Mouse (Mus musculus) limb, embryonic 12.5 days (tissue): ENCODE results near the gene Gm48552. TPM values are rescaled to one million over a fixed set of nuclear protein-coding genes. Genes with fewer than 3 reads are reported as not detected.

Experiments used
- ATAC-seq: fragments of 200-750 bp; cut with Nextera tagmentation; 2 replicates; pipeline ENCODE4 v1.8.0; 2017; ENCODE audit warnings: low read depth, moderate TSS enrichment; ENCODE audit not compliant: insufficient number of reproducible peaks, insufficient read depth, low FRiP score, low TSS enrichment
- H3K27ac ChIP-seq: fragments of 300-500 bp; sonication (generic); 2 replicates; pipeline ENCODE4 v1.5.1; 2016; ENCODE audit warnings: mild to moderate bottlenecking, moderate library complexity
- H3K27me3 ChIP-seq: fragments of 300-500 bp; sonication (generic); 2 replicates; pipeline ENCODE4 v1.6.1; 2016; ENCODE audit warnings: mild to moderate bottlenecking, moderate library complexity
- H3K36me3 ChIP-seq: fragments of 300-500 bp; sonication (generic); 2 replicates; pipeline ENCODE4 v1.6.1; 2016; ENCODE audit warnings: mild to moderate bottlenecking, moderate library complexity
- H3K4me1 ChIP-seq: fragments of 300-500 bp; sonication (generic); replicated peaks from 2 replicates; pipeline ENCODE4 v1.6.1; 2016
- H3K4me2 ChIP-seq: fragments of 300-500 bp; sonication (generic); 2 replicates; pipeline ENCODE4 v1.6.1; 2016; ENCODE audit warnings: mild to moderate bottlenecking, moderate library complexity
- H3K4me3 ChIP-seq: fragments of 300-500 bp; sonication (generic); replicated peaks from 2 replicates; pipeline ENCODE4 v1.5.1; 2016; ENCODE audit warnings: mild to moderate bottlenecking
- H3K9ac ChIP-seq: fragments of 300-500 bp; sonication (generic); replicated peaks from 2 replicates; pipeline ENCODE4 v1.6.1; 2016; ENCODE audit warnings: mild to moderate bottlenecking, moderate library complexity
- H3K9me3 ChIP-seq: fragments of 300-500 bp; sonication (generic); 2 replicates; pipeline ENCODE4 v1.6.1; 2016; ENCODE audit warnings: mild to moderate bottlenecking, moderate library complexity
- WGBS: fragments of 180-500 bp; shearing (Covaris S2); methylation state at CpG from one replicate; pipeline ENCODE4 v1.1.7; 2016; 5-methylcytosine and 5-hydroxymethylcytosine counted together
- polyA plus RNA-seq: library from polyadenylated mRNA; unstranded; fragments of >200 nt; fragmentation: Nextera tagmentation; extraction: Ambion mirVana; gene quantifications from 2 replicates; pipeline ENCODE4 v1.2.1, GENCODE M21; 2016

Gene Gm48552
- 1.1 and 3.1 TPM in 2 replicates for polyA plus RNA-seq

GRCm38 (mm10) chr10:81388505-81389055, at the start of gene Gm48552:
Gene Gm48552, plus strand, starts transcription at chr10:81389005.
- no peaks in the 10 kb centered on the region for H3K9me3 ChIP-seq
- H3K27ac ChIP-seq: no peak within 1 kb of the TSS; the same call in 1 of the 2 replicates
- H3K4me2 ChIP-seq: no peak within 1 kb of the TSS
- no peaks in the 10 kb centered on the region for H3K27me3 ChIP-seq
- H3K36me3 ChIP-seq: peaks cover 50% of the 10 kb centered on the region
- peaks cover 30% of the 10 kb centered on the region for H3K4me1 ChIP-seq
- H3K9ac ChIP-seq: no peak within 1 kb of the TSS
- no peak within 1 kb of the TSS; the same call in 1 of the 2 replicates for H3K4me3 ChIP-seq
- no peak for ATAC-seq
- WGBS: 82% methylated on average over 5 of the region's 5 CpGs

- no peak overlapping the region for H3K27ac ChIP-seq
- no peak overlapping the region for H3K9ac ChIP-seq
- WGBS: 39% methylated on average over 17 of the region's 17 CpGs
- H3K4me1 ChIP-seq: peaks cover 15% of the 10 kb centered on the region
- no peak overlapping the region for H3K4me3 ChIP-seq
- no peak overlapping the region for H3K4me2 ChIP-seq
- H3K27me3 ChIP-seq: peaks cover 88% of the 10 kb centered on the region
- H3K36me3 ChIP-seq: peaks cover 7% of the 10 kb centered on the region
- H3K9me3 ChIP-seq: no peaks in the 10 kb centered on the region
- no peak for ATAC-seq
These were observed 48.1 kb upstream of the Gm48552 start for GRCm38 (mm10) chr10:81340551-81341332.

DNA sequence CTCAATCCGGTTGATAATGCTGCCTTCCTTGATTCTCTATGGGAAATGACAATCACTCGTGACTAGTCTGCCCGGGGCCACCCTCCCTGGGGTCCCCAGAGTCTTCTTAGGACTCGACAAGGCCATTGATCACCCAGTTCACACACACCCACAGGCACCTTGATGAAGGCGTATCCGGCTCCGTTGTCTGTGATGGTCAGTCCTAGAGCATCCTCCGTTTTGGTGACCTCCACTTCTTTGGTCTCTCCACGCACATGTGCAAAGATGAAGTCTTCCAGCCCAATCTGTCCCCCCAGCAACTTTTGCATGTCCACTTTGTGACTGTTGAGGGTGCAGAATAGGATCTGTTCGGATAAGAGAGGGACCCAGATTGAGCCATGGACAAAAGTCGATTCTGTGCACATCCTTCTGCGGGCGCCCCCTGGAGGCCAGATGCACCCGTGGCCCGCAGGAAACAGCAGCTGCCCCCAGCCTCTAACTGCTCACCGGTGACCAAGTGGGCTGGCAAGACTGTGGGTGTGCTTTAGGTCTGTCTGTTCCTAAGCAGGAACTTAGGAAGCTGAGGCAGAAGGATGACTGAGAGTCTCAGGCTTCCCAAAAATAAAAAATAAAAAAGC, 47.4 kb upstream of the Gm48552 start:
- H3K4me2 ChIP-seq: no peak overlapping the region
- H3K36me3 ChIP-seq: peaks cover 11% of the 10 kb centered on the region
- H3K4me1 ChIP-seq: peaks cover 13% of the 10 kb centered on the region
- no peak overlapping the region for H3K27ac ChIP-seq
- ATAC-seq: no peak
- peaks cover 88% of the 10 kb centered on the region for H3K27me3 ChIP-seq
- no peak overlapping the region for H3K9ac ChIP-seq
- no peak overlapping the region for H3K4me3 ChIP-seq
- H3K9me3 ChIP-seq: no peaks in the 10 kb centered on the region
- 36% methylated on average over 16 of the region's 16 CpGs for WGBS

GRCm38 (mm10) chr10:81342686-81343505, 45.9 kb upstream of the Gm48552 start, which contains the start of gene Gipc3:
Gene Gipc3, minus strand, starts transcription at chr10:81343266.
- WGBS: 4% methylated on average over 64 of the region's 67 CpGs
- Histone ChIP-seq H3K4me1 (peaks cover 27% of the 10 kb centered on the region), H3K4me3 (peak within 1 kb of the TSS; percentile 48), H3K4me2 (peak within 1 kb of the TSS; percentile 74), H3K9me3 (no peaks in the 10 kb centered on the region), H3K27ac (no peak within 1 kb of the TSS), H3K27me3 (peaks cover 87% of the 10 kb centered on the region), H3K9ac (peak within 1 kb of the TSS; percentile 57), H3K36me3 (peaks cover 18% of the 10 kb centered on the region)
- ATAC-seq: no peak

- Histone ChIP-seq H3K27me3 (peaks cover 78% of the 10 kb centered on the region), H3K27ac (no peak overlapping the region), H3K4me1 (peaks cover 40% of the 10 kb centered on the region), H3K4me2 (no peak overlapping the region), H3K36me3 (peaks cover 30% of the 10 kb centered on the region), H3K4me3 (no peak overlapping the region), H3K9ac (no peak overlapping the region), H3K9me3 (no peaks in the 10 kb centered on the region)
- ATAC-seq: no peak
- WGBS: 56% methylated on average over 8 of the region's 8 CpGs
These were observed 44.2 kb upstream of the Gm48552 start for GRCm38 (mm10) chr10:81344421-81345161.

DNA sequence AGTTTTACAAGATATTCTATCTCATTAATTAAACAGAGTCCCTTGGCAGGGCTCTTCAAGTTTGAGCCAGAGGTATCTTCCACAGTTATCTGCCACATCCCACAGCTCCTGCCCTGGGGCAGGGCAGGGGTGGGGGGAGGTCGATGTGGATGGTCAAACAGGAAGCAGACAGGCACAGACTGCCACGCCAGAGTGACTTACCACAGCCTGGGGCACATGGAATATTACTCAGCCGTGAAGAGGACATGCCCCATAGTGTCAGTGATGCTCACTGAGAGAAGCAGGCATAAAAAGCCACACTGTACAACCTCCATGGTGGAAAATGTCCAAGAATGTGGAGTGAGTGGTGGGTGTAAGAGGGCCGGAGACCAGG, 43.7 kb upstream of the Gm48552 start:
- ATAC-seq: no peak
- 77% methylated on average over 4 of the region's 4 CpGs for WGBS
- no peak overlapping the region for H3K27ac ChIP-seq
- no peak overlapping the region for H3K9ac ChIP-seq
- no peak overlapping the region for H3K4me3 ChIP-seq
- peaks cover 30% of the 10 kb centered on the region for H3K36me3 ChIP-seq
- no peaks in the 10 kb centered on the region for H3K9me3 ChIP-seq
- H3K27me3 ChIP-seq: peaks cover 75% of the 10 kb centered on the region
- H3K4me1 ChIP-seq: peaks cover 42% of the 10 kb centered on the region
- H3K4me2 ChIP-seq: no peak overlapping the region

- peak overlapping the region; percentile 47; the same call in 1 of the 2 replicates for H3K9ac ChIP-seq
- H3K27ac ChIP-seq: 0 out of 2 replicates have a peak overlapping the region, but pooled peaks have one; percentile 35
- peak overlapping the region; percentile 58 for H3K4me2 ChIP-seq
- H3K4me3 ChIP-seq: peak overlapping the region; percentile 28
- H3K9me3 ChIP-seq: no peaks in the 10 kb centered on the region
- H3K27me3 ChIP-seq: peaks cover 62% of the 10 kb centered on the region
- peaks cover 49% of the 10 kb centered on the region for H3K4me1 ChIP-seq
- no peak for ATAC-seq
- peaks cover 30% of the 10 kb centered on the region for H3K36me3 ChIP-seq
- WGBS: 5% methylated on average over 55 of the region's 55 CpGs
These were observed 42.2 kb upstream of the Gm48552 start for GRCm38 (mm10) chr10:81346453-81347067.

- no peak for ATAC-seq
- 5% methylated on average over 12 of the region's 12 CpGs for WGBS
- peaks cover 47% of the 10 kb centered on the region for H3K4me1 ChIP-seq
These were observed 39.7 kb upstream of the Gm48552 start for GRCm38 (mm10) chr10:81349146-81349545.

DNA sequence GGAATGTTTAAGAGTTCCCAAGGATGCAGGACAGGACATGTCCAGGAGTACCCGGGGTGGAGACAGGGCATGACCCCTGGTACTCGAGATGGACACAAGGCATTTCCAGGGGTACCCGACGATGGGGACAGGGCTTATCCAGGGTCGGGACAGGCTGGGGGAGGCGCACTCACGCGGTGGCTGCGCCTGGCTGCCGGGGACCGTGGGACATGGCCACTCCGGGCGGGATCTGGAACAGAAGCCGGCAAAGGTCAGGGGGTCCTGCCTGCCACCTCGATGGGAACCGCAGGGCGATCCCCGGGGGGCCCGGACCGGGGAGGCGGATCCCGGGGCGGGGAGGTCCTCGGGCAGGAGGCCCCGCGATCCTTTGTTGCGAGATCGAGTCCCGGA, 38.8 kb upstream of the Gm48552 start:
- Histone ChIP-seq H3K9me3 (no peaks in the 10 kb centered on the region), H3K27me3 (peaks cover 29% of the 10 kb centered on the region), H3K4me3 (peak overlapping the region; percentile 94), H3K27ac (peak overlapping the region; percentile 81), H3K9ac (peak overlapping the region; percentile 91), H3K4me1 (peaks cover 47% of the 10 kb centered on the region), H3K4me2 (peak overlapping the region; percentile 92), H3K36me3 (peaks cover 30% of the 10 kb centered on the region)
- peak; percentile 4; the same call in 1 of the 2 replicates for ATAC-seq
- 0% methylated on average over 28 of the region's 29 CpGs for WGBS

More at GRCm38 (mm10) chr10:81349146-81349545, 39.7 kb upstream of the Gm48552 start:
- peaks cover 30% of the 10 kb centered on the region for H3K36me3 ChIP-seq
- peak overlapping the region; percentile 94 for H3K4me3 ChIP-seq
- peak overlapping the region; percentile 81 for H3K27ac ChIP-seq
- H3K9ac ChIP-seq: peak overlapping the region; percentile 91
- peak overlapping the region; percentile 92 for H3K4me2 ChIP-seq
- peaks cover 37% of the 10 kb centered on the region for H3K27me3 ChIP-seq
- no peaks in the 10 kb centered on the region for H3K9me3 ChIP-seq
